Mouse (Mus musculus): ENCODE results near the gene Spns1. TPM values are rescaled to one million over a fixed set of nuclear protein-coding genes. Genes with fewer than 3 reads are reported as not detected.

Spns1 gene
- 24.4 and 26.9 TPM in 2 replicates for polyA plus RNA-seq (2015; fragmentation: Nextera tagmentation; extraction: Ambion mirVana)

DNA sequence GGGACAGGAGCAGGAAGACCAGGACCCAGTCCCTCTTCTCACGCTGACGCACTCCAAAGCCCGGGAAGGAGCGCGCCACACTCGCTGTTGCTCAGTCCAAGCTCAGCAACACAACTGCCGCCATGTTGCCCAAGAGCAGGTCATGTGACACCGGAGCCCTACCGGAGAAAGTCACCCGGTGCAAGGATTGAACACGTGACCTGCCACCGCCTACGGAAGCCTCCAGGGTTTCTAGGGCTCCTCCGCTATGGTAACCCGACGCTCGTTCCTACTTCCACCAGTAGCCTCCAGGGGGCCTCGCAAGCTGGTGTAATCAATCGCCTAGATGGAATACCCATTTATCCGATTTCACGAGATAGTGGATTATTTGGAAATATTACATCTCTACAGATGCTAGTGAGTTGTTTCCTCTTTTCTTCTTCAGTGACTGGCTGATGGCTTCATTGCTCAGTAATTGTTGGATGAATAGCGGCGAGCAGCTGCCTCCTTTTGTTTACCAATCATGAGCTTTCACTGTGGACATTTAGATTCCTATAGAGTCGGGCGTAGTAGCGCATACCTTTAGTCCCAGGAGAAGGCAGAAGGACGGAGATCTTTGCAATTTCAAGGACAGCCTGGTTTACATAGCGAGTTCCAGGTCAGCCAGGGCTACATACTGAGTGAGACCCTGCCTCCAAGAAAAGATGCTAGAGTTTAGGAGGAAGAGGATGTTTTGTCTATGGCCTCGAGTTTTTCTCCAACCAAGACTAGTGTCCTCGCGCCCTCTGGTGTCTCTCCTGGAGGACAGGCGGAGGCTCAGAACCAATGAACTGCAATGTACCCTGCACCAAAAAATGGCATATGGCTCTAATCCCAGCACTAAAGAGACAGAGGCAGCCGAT, at the start of gene Spns1:
Gene Spns1 (minus strand): TSS at position 173 of the 881 bp plus-strand sequence.
- ATAC-seq (ENCODE audit: low FRiP score, low TSS enrichment) = peak; percentile 97
- Histone ChIP-seq H3K4me3 (ENCODE audit: low read depth, low read length) (peak within 1 kb of the TSS; percentile 83), H3K4me2 (replicated peaks; ENCODE audit: low read depth) (peak within 1 kb of the TSS; percentile 97), H3K27me3 (ENCODE audit: control insufficient read depth, insufficient read depth, low read length) (no peaks in the 10 kb centered on the region), H3K27ac (replicated peaks) (peak within 1 kb of the TSS; percentile 63), H3K9ac (ENCODE audit: low read length) (peak within 1 kb of the TSS; percentile 92), H3K9me3 (ENCODE audit: control insufficient read depth, low read length) (no peaks in the 10 kb centered on the region), H3K4me1 (replicated peaks; ENCODE audit: control insufficient read depth, insufficient read depth) (0 out of 2 replicates have a peak, but pooled peaks cover 4% of the 10 kb centered on the region), H3K36me3 (ENCODE audit: control insufficient read depth, insufficient read depth, low read length) (peaks cover 5% of the 10 kb centered on the region)
- TF ChIP-seq CTCF (IDR thresholded peaks at IDR 0.05; ENCODE audit: low read depth) (peak; percentile 89), EP300 (optimal IDR thresholded peaks at IDR 0.05) (no peak)
- peak; percentile 96 for DNase-seq (ENCODE audit: low spot score)
- WGBS = under 1% methylated on average over 33 of the region's 33 CpGs

DNA sequence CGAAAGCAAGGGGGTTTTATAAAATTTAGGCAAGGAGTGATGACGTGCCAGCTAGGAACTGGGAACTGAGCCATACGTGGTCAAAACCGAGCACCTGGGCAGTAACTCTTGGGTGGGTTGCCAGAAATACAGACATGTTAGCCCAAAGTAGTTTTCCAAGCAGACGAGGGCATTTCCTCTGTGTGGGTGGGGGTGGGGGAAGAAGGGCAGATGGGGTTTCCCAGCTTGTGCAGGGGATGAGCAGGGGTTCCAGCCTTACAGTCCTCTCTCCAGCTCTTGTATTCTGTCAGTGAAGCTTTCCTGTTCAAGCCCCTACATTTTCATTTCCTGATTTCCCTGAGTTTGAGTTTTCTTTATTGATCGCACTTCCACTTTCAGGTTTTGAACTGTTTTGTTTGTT, 46.9 kb upstream of the Spns1 start:
- H3K36me3 ChIP-seq (ENCODE audit: control insufficient read depth, insufficient read depth, low read length) = no peaks in the 10 kb centered on the region
- DNase-seq (ENCODE audit: low spot score) (no peak), ATAC-seq (ENCODE audit: low FRiP score, low TSS enrichment) (no peak)
- WGBS = 86% methylated on average over 6 of the region's 6 CpGs
- no peak overlapping the region for H3K4me2 ChIP-seq (replicated peaks; ENCODE audit: low read depth)
- no peak for TF ChIP-seq EP300 (optimal IDR thresholded peaks at IDR 0.05)
- TF ChIP-seq CTCF (IDR thresholded peaks at IDR 0.05; ENCODE audit: low read depth) = no peak
- no peak overlapping the region for H3K9ac ChIP-seq (ENCODE audit: low read length)
- no peaks in the 10 kb centered on the region for H3K9me3 ChIP-seq (ENCODE audit: control insufficient read depth, low read length)
- H3K4me1 ChIP-seq (replicated peaks; ENCODE audit: control insufficient read depth, insufficient read depth) = 0 out of 2 replicates have a peak, but pooled peaks cover 2% of the 10 kb centered on the region
- no peak overlapping the region for H3K4me3 ChIP-seq (ENCODE audit: low read depth, low read length)
- no peak overlapping the region for H3K27ac ChIP-seq (replicated peaks)
- no peaks in the 10 kb centered on the region for H3K27me3 ChIP-seq (ENCODE audit: control insufficient read depth, insufficient read depth, low read length)

DNA sequence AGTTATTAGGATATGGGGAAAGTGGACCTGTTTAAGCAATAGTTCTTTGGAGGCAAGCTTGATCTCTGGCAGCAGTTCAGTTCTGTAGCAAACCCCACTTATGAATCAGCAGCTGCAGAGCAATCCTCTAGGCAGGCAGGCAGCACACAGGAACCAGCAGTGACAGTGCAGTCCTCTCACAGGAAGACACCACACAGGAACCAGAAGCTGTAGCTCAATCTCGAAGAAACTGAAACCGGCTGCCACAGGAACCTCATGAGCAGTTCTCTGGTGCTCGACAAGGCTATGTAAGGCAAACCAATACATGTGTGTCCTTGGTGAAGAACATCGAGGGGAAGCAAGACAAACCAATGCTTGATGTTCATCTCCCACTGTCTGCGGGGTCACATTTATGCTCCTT, 44.5 kb upstream of the Spns1 start:
- WGBS = 80% methylated on average over 5 of the region's 5 CpGs

DNA sequence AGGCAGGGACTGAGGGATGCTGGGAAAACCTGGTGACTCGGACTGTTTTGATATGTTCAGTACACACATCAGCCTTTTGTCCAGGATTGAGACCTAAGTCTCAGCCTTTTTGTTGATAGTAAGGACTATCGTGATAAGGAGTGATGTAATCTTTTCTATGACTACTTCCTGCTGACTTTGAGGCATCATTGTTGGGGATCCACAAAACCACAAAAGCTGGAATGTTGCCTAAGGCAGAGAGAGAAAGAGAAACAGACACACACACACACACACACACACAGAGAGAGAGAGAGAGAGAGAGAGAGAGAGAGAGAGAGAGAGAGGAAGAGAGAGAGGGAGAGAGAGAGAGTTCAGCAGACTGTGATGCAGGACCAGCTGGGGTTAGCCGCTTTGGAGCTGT, 41.2 kb upstream of the Spns1 start:
- no peaks in the 10 kb centered on the region for H3K36me3 ChIP-seq (ENCODE audit: control insufficient read depth, insufficient read depth, low read length)
- no peak overlapping the region for H3K9ac ChIP-seq (ENCODE audit: low read length)
- WGBS = 35% methylated on average over 3 of the region's 3 CpGs
- H3K4me3 ChIP-seq (ENCODE audit: low read depth, low read length) = no peak overlapping the region
- no peaks in the 10 kb centered on the region for H3K9me3 ChIP-seq (ENCODE audit: control insufficient read depth, low read length)
- DNase-seq (ENCODE audit: low spot score) = no peak
- H3K4me1 ChIP-seq (replicated peaks; ENCODE audit: control insufficient read depth, insufficient read depth) = no peaks in the 10 kb centered on the region
- no peaks in the 10 kb centered on the region for H3K27me3 ChIP-seq (ENCODE audit: control insufficient read depth, insufficient read depth, low read length)
- ATAC-seq (ENCODE audit: low FRiP score, low TSS enrichment) = no peak
- no peak overlapping the region for H3K27ac ChIP-seq (replicated peaks)
- H3K4me2 ChIP-seq (replicated peaks; ENCODE audit: low read depth) = no peak overlapping the region
- TF ChIP-seq CTCF (IDR thresholded peaks at IDR 0.05; ENCODE audit: low read depth) = no peak
- no peak for TF ChIP-seq EP300 (optimal IDR thresholded peaks at IDR 0.05)

More for the DNA sequence above, 44.5 kb upstream of the Spns1 start:
- no peak for ATAC-seq (ENCODE audit: low FRiP score, low TSS enrichment)
- Histone ChIP-seq H3K4me2 (replicated peaks; ENCODE audit: low read depth) (no peak overlapping the region), H3K36me3 (ENCODE audit: control insufficient read depth, insufficient read depth, low read length) (no peaks in the 10 kb centered on the region), H3K27me3 (ENCODE audit: control insufficient read depth, insufficient read depth, low read length) (no peaks in the 10 kb centered on the region), H3K4me1 (replicated peaks; ENCODE audit: control insufficient read depth, insufficient read depth) (no peaks in the 10 kb centered on the region), H3K9ac (ENCODE audit: low read length) (no peak overlapping the region), H3K9me3 (ENCODE audit: control insufficient read depth, low read length) (no peaks in the 10 kb centered on the region), H3K4me3 (ENCODE audit: low read depth, low read length) (no peak overlapping the region), H3K27ac (replicated peaks) (no peak overlapping the region)
- TF ChIP-seq EP300 (optimal IDR thresholded peaks at IDR 0.05) (no peak), CTCF (IDR thresholded peaks at IDR 0.05; ENCODE audit: low read depth) (no peak)
- DNase-seq (ENCODE audit: low spot score) = no peak

DNA sequence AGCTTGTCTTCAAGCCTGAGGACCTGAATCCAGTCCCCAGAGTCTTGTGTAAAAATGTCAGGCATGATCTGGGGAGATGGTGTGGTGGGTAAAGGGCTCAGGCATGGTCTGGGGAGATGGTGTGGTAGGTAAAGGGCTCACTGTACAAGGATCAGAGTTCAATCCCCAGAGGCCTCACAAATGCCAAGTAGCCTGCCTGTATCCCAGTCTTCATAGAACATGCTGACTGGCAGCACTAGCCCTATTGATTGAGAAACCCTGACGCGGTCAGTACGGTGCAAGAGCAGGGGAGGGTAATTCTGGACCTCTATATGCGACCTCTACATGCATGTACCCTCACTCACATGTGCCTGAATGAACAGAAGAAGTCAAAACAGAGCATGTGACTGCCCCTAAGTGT, 40.4 kb upstream of the Spns1 start:
- no peak for TF ChIP-seq CTCF (IDR thresholded peaks at IDR 0.05; ENCODE audit: low read depth)
- no peak for TF ChIP-seq EP300 (optimal IDR thresholded peaks at IDR 0.05)
- Histone ChIP-seq H3K36me3 (ENCODE audit: control insufficient read depth, insufficient read depth, low read length) (no peaks in the 10 kb centered on the region), H3K4me3 (ENCODE audit: low read depth, low read length) (no peak overlapping the region), H3K27ac (replicated peaks) (no peak overlapping the region), H3K4me1 (replicated peaks; ENCODE audit: control insufficient read depth, insufficient read depth) (no peaks in the 10 kb centered on the region), H3K9me3 (ENCODE audit: control insufficient read depth, low read length) (no peaks in the 10 kb centered on the region), H3K9ac (ENCODE audit: low read length) (no peak overlapping the region), H3K4me2 (replicated peaks; ENCODE audit: low read depth) (no peak overlapping the region), H3K27me3 (ENCODE audit: control insufficient read depth, insufficient read depth, low read length) (no peaks in the 10 kb centered on the region)
- WGBS = 97% methylated on average over 4 of the region's 4 CpGs
- no peak for DNase-seq (ENCODE audit: low spot score)
- no peak for ATAC-seq (ENCODE audit: low FRiP score, low TSS enrichment)

DNA sequence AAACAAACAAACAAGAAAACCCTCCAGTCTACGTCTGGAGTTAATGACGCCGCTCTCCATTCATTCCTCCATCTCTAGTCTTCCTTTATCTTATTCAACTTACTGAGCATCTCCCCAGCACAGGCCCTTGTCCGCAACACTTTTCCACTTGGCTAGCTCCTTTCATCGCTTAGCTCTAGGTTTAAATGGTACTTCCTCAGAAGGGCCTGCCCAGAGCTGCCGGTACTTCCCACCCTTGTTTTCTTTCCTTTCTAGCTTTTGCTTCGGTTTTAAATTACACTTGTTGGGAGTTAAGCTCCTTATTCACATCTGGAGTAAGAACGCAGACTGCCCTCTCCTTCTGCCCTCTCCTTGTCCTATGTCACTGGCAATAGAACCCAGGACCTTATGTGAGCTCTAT, 39.8 kb upstream of the Spns1 start:
- 59% methylated on average over 8 of the region's 8 CpGs for WGBS
- Histone ChIP-seq H3K4me3 (ENCODE audit: low read depth, low read length) (no peak overlapping the region), H3K9me3 (ENCODE audit: control insufficient read depth, low read length) (no peaks in the 10 kb centered on the region)

More for the DNA sequence above, 39.8 kb upstream of the Spns1 start:
- DNase-seq (ENCODE audit: low spot score) (no peak), ATAC-seq (ENCODE audit: low FRiP score, low TSS enrichment) (no peak)
- Histone ChIP-seq H3K27ac (replicated peaks) (no peak overlapping the region), H3K27me3 (ENCODE audit: control insufficient read depth, insufficient read depth, low read length) (no peaks in the 10 kb centered on the region), H3K9ac (ENCODE audit: low read length) (no peak overlapping the region), H3K36me3 (ENCODE audit: control insufficient read depth, insufficient read depth, low read length) (no peaks in the 10 kb centered on the region), H3K4me1 (replicated peaks; ENCODE audit: control insufficient read depth, insufficient read depth) (no peaks in the 10 kb centered on the region), H3K4me2 (replicated peaks; ENCODE audit: low read depth) (no peak overlapping the region)
- TF ChIP-seq EP300 (optimal IDR thresholded peaks at IDR 0.05) = no peak
- no peak for TF ChIP-seq CTCF (IDR thresholded peaks at IDR 0.05; ENCODE audit: low read depth)

Data from stomach, postnatal 0 days (tissue).